Mouse (Mus musculus): Measurements from ENCODE around the gene Commd7.

DNA sequence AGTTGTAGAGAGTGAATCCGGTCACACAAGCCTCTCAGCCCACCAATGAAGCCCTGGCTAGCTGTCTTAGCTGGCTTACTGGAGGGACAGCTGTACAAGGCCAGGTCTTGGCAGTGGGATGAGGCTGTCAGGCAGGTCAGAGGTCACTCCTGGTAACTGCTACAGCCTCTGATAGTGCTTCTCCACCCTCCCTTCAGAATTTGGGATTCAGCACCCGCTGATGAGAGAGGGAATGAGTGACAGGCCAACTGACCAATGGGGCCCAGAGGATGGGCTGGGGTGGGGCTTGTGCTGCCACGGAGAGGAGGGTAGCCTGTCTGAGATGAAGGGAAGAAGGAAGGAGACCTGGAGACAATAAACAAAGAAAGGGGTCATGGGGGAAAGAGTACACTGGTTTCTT, 28.0 kb upstream of the Commd7 start:
- TF ChIP-seq CTCF (IDR thresholded peaks at IDR 0.05; ENCODE audit: borderline replicate concordance, control insufficient read depth, extremely low read depth, insufficient read depth, low read length, poor library complexity) (no peak), POLR2A (IDR thresholded peaks at IDR 0.05; ENCODE audit: control insufficient read depth, extremely low read depth, insufficient read depth, low read length, poor library complexity) (no peak)
